Mouse (Mus musculus) heart, embryonic 16.5 days (tissue): ENCODE measurements around the gene Shc3. TPM values are rescaled to one million over a fixed set of nuclear protein-coding genes. Genes with fewer than 3 reads are reported as not detected.

Source experiments
- ATAC-seq: fragments of 200-750 bp; cut with Nextera tagmentation; replicated peaks from 2 replicates; pipeline ENCODE4 v1.8.0; 2017; ENCODE audit warnings: moderate number of reproducible peaks; ENCODE audit not compliant: insufficient read depth, low FRiP score; ENCODE audit errors: extremely low read depth
- H3K27ac ChIP-seq: fragments of 300-500 bp; sonication (generic); 2 replicates; pipeline ENCODE4 v1.5.1; 2014; ENCODE audit warnings: mild to moderate bottlenecking, low read length, control low read depth, moderate library complexity
- H3K27me3 ChIP-seq: fragments of 300-500 bp; sonication (generic); 2 replicates; pipeline ENCODE4 v1.6.1; 2014; ENCODE audit warnings: low read length, mixed read lengths; ENCODE audit not compliant: control insufficient read depth, insufficient read depth
- H3K36me3 ChIP-seq: fragments of 300-500 bp; sonication (generic); 2 replicates; pipeline ENCODE4 v1.6.1; 2014; ENCODE audit not compliant: control insufficient read depth, insufficient read depth
- H3K4me1 ChIP-seq: fragments of 300-500 bp; sonication (generic); 2 replicates; pipeline ENCODE4 v1.6.1; 2014; ENCODE audit warnings: low read length, mixed read lengths; ENCODE audit not compliant: control insufficient read depth, insufficient read depth
- H3K4me2 ChIP-seq: fragments of 300-500 bp; sonication (generic); 2 replicates; pipeline ENCODE4 v1.6.1; 2014; ENCODE audit warnings: low read depth, mild to moderate bottlenecking, control low read depth, low read length
- H3K4me3 ChIP-seq: fragments of 300-500 bp; sonication (generic); 2 replicates; pipeline ENCODE4 v1.5.1; 2014; ENCODE audit warnings: mild to moderate bottlenecking, control low read depth, low read length
- H3K9ac ChIP-seq: fragments of 300-500 bp; sonication (generic); 2 replicates; pipeline ENCODE4 v1.6.1; 2014; ENCODE audit warnings: low read length, control low read depth
- H3K9me3 ChIP-seq: fragments of 300-500 bp; sonication (generic); replicated peaks from 2 replicates; pipeline ENCODE4 v1.6.1; 2016; ENCODE audit warnings: low read length; ENCODE audit not compliant: control insufficient read depth
- WGBS: fragments of 180-500 bp; shearing (Covaris S2); extraction: QIAGEN DNeasy Blood & Tissue Kit; methylation state at CpG from one replicate; pipeline ENCODE4 v1.1.7; 2014; 5-methylcytosine and 5-hydroxymethylcytosine counted together
- polyA plus RNA-seq: library from polyadenylated mRNA; unstranded; fragments of >200 nt; fragmentation: Nextera tagmentation; extraction: Ambion mirVana; gene quantifications from 2 replicates; pipeline ENCODE4 v1.2.1, GENCODE M21; 2015

The Shc3 gene
- polyA plus RNA-seq, 1 experiment from 2014 or later, result 0.22 TPM

DNA sequence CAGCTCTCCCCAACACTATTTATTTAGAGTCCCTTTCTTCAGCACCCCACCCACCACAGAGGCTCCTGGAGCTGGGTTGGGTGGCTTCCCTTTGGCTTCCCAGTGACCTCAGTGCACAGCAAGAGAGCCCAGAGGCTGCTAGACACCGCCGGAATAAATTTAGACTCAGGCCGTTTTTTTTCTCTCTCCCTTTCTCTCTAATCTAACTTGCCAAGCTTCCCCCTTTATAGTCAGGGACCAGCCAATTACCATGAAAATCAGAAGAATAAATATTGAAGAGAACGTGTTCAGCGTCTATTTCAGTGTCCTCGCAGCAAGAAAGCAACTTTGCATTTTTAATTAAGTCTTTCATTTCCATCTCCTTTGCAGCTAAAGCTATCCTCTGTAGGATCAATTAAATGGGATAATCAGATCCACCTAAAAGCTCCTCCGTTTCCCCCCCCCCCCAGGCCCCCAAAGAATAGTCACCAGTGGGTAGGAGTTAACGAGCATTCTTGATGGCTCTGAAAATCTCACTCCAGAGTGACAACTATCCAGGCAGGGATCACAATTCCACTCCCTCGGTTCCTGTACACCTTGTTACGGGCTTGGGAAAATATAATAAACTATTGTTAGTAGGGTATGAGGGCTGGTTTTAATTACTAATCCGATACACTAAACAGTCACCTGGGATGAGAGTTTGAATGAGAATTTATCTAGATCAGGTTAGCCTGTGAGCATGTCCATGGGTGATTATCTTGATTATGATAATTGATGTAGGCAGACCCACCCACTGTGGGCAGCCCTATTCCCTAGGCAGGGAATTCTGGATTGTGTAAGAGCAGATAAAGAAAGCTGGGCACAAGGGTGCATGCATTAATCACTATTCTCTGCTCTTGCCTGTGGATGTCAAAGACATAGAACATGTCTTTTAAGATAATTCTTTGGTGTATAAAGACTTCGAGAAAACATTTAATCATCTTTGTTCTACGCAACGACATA, 131.8 kb downstream of the Shc3 start:
- no peaks in the 10 kb centered on the region for H3K27me3 ChIP-seq
- 76% methylated on average over 14 of the region's 14 CpGs for WGBS
- ATAC-seq, result no peak
- H3K4me2 ChIP-seq, result no peak overlapping the region
- H3K9me3 ChIP-seq, result no peaks in the 10 kb centered on the region
- no peak overlapping the region for H3K27ac ChIP-seq
- H3K4me1 ChIP-seq, result no peaks in the 10 kb centered on the region
- no peak overlapping the region for H3K4me3 ChIP-seq
- H3K36me3 ChIP-seq, result no peaks in the 10 kb centered on the region
- no peak overlapping the region for H3K9ac ChIP-seq

DNA sequence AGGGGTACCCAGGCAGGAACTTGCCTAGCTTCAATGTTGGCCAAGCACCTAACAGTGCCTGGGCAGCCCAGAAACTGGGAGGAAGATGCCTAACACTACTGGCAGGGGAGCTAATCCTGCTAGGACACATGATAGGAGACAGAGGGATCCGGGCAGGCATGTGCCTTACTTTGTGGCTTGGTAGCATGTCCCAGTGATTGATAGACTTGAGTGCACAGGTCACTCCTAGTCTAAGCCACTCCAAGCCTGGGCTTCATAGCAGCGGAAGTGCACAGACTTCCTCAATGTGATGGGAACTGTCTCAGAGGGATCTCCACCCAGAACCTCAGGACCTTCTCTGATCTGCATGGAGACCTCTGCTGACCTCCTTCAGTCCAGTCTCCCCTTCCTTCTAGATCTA, 134.1 kb downstream of the Shc3 start:
- no peak for ATAC-seq
- 61% methylated on average over 2 of the region's 2 CpGs for WGBS
- no peak overlapping the region for H3K27ac ChIP-seq
- no peak overlapping the region for H3K9ac ChIP-seq
- H3K4me2 ChIP-seq, result no peak overlapping the region
- H3K27me3 ChIP-seq, result no peaks in the 10 kb centered on the region
- no peaks in the 10 kb centered on the region for H3K4me1 ChIP-seq
- no peaks in the 10 kb centered on the region for H3K9me3 ChIP-seq
- H3K4me3 ChIP-seq, result no peak overlapping the region
- H3K36me3 ChIP-seq, result no peaks in the 10 kb centered on the region

DNA sequence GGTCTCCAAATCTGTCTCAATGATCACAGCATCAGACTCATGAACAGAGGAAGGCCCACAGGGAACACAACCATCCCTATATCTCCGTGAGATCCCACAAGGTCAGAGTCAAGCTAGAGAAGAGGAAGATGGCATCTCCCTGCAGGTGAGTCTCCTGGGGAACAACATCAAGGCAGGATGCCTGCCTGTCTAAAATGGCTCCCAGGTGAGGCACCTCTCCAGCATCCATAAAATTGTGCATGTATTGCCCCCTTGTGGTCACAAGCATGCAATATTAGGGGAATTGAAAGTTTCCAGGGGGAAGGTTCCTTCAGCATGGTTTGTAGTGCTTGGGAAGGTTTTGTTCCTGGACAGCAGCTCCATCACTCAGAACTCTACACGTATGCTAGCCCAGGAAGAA, 134.8 kb downstream of the Shc3 start:
- no peak for ATAC-seq
- H3K27me3 ChIP-seq, result no peaks in the 10 kb centered on the region

DNA sequence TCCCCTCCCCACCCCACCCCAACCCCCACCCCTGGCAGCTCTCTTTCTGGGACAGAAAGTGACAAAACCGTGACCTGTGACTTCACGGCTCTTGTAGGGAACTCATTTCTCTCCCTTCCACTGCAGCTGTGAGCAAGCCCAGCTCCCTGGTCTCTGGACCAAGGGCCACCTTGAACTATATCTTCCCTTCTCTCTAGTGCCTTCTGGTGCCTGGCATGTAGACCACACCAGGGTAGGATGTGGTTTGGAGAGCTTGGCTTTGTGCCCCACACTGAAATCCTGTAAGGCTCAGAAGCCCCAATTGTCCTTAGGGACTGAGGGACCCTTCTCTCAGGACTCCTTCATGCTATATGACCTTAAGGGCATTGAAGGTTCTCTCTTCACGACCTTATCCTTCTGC, 135.8 kb downstream of the Shc3 start:
- Histone ChIP-seq H3K9ac (no peak overlapping the region), H3K4me3 (no peak overlapping the region), H3K9me3 (no peaks in the 10 kb centered on the region), H3K36me3 (no peaks in the 10 kb centered on the region), H3K27ac (no peak overlapping the region), H3K27me3 (no peaks in the 10 kb centered on the region), H3K4me2 (no peak overlapping the region), H3K4me1 (no peaks in the 10 kb centered on the region)
- no peak for ATAC-seq
- 49% methylated on average over 3 of the region's 3 CpGs for WGBS

More for the DNA sequence above, 134.8 kb downstream of the Shc3 start:
- Histone ChIP-seq H3K9me3 (no peaks in the 10 kb centered on the region), H3K9ac (no peak overlapping the region), H3K4me1 (no peaks in the 10 kb centered on the region), H3K27ac (no peak overlapping the region), H3K36me3 (no peaks in the 10 kb centered on the region), H3K4me3 (no peak overlapping the region), H3K4me2 (no peak overlapping the region)
- WGBS, result 41% methylated on average over 2 of the region's 2 CpGs

DNA sequence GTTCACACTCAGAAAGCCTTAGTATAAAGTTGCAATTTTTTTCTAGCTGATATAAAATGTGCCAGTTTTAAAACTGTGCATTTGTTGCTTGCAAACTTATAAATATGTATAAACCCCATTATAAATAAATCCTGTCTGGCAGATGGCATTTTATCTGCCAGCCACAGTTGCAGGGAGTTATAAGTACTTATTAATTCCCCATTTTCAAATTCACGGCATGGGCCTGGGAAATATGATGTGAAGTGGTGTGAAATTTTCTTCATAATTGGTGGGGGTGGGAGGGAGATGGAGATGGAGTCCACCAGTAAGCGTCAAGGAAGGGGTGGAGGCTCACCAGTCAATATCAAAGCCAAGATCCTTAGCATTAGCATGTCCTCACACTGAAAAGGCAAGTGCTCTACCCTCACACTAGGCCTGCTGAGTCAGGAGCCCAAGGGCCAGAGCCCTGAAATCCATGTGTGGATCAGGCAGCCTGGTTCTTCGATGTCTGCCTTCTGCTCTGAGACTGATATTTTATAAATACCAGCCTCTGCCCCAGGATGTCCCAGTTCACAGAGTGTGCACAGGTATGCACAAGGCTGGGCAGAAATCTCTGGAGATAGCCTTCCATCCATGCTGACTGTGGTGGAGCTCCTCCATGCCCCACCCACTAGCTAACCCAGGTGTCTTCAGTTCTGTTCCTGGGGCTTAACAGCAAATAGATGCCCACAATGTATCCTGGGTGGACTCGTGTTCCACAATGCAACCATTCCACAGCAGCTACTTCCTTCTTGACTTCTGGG, 143.4 kb downstream of the Shc3 start:
- no peaks in the 10 kb centered on the region; the same call in 1 of the 2 replicates for H3K36me3 ChIP-seq
- no peaks in the 10 kb centered on the region for H3K27me3 ChIP-seq
- H3K9ac ChIP-seq, result no peak overlapping the region
- no peak overlapping the region for H3K4me2 ChIP-seq
- H3K4me3 ChIP-seq, result no peak overlapping the region
- H3K4me1 ChIP-seq, result no peaks in the 10 kb centered on the region; the same call in 1 of the 2 replicates
- ATAC-seq, result no peak
- WGBS, result 73% methylated on average over 4 of the region's 4 CpGs
- H3K27ac ChIP-seq, result no peak overlapping the region
- no peaks in the 10 kb centered on the region for H3K9me3 ChIP-seq

DNA sequence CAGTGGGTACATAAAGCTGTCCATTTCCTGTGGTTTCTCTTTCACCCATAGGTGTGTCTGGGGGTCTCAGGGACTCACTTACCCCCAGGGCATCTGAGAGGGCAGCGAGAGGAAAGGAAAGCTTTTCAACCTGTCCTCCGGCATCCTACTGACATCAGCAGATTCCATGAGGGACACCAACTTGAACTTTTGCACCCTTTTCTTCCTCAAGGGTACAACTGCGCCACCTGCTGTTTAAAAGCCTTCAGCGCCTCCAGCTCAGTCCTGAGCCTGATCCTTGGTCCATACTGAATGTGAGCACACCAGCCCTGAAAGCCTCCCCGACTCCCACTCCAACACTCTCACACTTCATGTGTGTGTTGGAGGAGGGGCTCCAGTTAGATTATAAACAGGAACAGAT, 144.6 kb downstream of the Shc3 start:
- no peaks in the 10 kb centered on the region; the same call in 1 of the 2 replicates for H3K36me3 ChIP-seq
- H3K9ac ChIP-seq, result no peak overlapping the region
- H3K27ac ChIP-seq, result no peak overlapping the region
- H3K4me1 ChIP-seq, result no peaks in the 10 kb centered on the region; the same call in 1 of the 2 replicates
- no peak for ATAC-seq
- peak overlapping the region; percentile 35; the same call in 1 of the 2 replicates for H3K4me2 ChIP-seq
- H3K9me3 ChIP-seq, result no peaks in the 10 kb centered on the region
- no peak overlapping the region; the same call in 1 of the 2 replicates for H3K4me3 ChIP-seq
- 8% methylated on average over 5 of the region's 5 CpGs for WGBS
- H3K27me3 ChIP-seq, result no peaks in the 10 kb centered on the region

DNA sequence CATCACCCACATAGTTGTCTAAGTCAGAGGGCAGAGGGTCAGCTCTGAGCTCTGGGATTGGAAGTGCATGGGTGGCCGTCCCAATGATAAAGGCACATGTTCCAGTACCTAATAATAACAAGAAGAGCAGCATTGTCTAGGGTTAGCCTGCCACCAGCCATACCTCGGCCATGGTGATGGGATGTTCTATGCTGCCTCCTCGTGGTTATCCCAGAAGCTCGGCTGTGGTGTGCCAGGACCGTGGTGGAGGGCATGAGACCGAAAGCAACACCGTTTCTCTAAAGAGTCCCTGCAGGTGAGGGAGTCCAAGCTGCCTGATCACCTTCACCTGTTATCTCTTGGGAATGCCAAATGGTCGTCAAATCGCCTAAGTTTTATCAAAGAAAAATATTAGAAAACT, 145.6 kb downstream of the Shc3 start:
- WGBS, result 62% methylated on average over 9 of the region's 9 CpGs
- H3K4me1 ChIP-seq, result peaks cover 3% of the 10 kb centered on the region; the same call in 1 of the 2 replicates
- H3K4me2 ChIP-seq, result no peak overlapping the region
- no peak overlapping the region for H3K9ac ChIP-seq
- peaks cover 6% of the 10 kb centered on the region for H3K36me3 ChIP-seq
- no peak overlapping the region for H3K27ac ChIP-seq
- no peaks in the 10 kb centered on the region for H3K9me3 ChIP-seq
- H3K27me3 ChIP-seq, result no peaks in the 10 kb centered on the region
- no peak overlapping the region for H3K4me3 ChIP-seq
- ATAC-seq, result no peak

DNA sequence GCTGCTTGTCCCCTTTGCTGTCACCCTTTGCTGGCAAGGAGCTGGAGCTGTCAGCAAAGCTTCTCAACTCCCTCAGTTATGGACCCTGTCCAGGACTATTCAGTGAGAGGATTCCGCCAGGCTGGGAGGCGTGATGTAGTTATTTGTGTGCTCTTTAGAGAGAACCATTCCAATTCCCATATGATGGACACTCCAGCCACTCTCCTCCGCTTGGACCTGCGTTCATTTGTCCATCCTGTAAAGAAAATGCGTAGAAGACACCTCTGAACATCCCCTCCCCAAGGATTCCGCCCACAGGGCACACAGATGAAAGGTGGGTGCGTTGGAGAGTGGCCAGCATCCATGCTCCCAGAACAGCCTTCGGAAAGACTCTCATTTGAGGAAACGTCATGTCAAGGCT, 148.4 kb downstream of the Shc3 start:
- H3K4me2 ChIP-seq, result no peak overlapping the region
- H3K27me3 ChIP-seq, result no peaks in the 10 kb centered on the region
- no peak overlapping the region for H3K4me3 ChIP-seq
- no peak overlapping the region for H3K27ac ChIP-seq
- no peaks in the 10 kb centered on the region for H3K9me3 ChIP-seq
- peaks cover 11% of the 10 kb centered on the region for H3K4me1 ChIP-seq
- no peak overlapping the region for H3K9ac ChIP-seq
- H3K36me3 ChIP-seq, result peaks cover 6% of the 10 kb centered on the region
- 78% methylated on average over 9 of the region's 9 CpGs for WGBS
- no peak for ATAC-seq

DNA sequence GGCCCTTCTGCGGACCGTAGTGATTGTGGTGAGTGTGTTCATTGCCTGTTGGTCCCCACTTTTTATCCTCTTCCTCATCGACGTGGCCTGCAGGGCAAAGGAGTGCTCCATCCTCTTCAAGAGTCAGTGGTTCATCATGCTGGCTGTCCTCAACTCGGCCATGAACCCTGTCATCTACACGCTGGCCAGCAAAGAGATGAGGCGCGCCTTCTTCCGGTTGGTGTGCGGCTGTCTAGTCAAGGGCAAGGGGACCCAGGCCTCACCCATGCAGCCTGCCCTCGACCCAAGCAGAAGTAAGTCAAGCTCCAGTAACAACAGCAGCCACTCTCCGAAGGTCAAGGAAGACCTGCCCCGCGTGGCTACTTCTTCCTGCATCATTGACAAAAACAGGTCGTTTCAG, 149.7 kb downstream of the Shc3 start:
- Histone ChIP-seq H3K27me3 (no peaks in the 10 kb centered on the region), H3K9ac (no peak overlapping the region), H3K27ac (no peak overlapping the region), H3K4me1 (peaks cover 11% of the 10 kb centered on the region), H3K36me3 (peaks cover 15% of the 10 kb centered on the region), H3K9me3 (no peaks in the 10 kb centered on the region; the same call in 1 of the 2 replicates), H3K4me3 (no peak overlapping the region), H3K4me2 (no peak overlapping the region)
- 85% methylated on average over 15 of the region's 15 CpGs for WGBS
- no peak for ATAC-seq
